Mouse (Mus musculus) limb, embryonic 13.5 days (tissue): ENCODE data around the gene Sdha. TPM values are rescaled to one million over a fixed set of nuclear protein-coding genes. Genes with fewer than 3 reads are reported as not detected.

ENCODE experiments used
- ATAC-seq: fragments of 200-750 bp; cut with Nextera tagmentation; 2 replicates; pipeline ENCODE4 v1.8.0; 2017; ENCODE audit warnings: low read depth, moderate number of reproducible peaks, moderate TSS enrichment; ENCODE audit not compliant: low FRiP score
- H3K27ac ChIP-seq: fragments of 300-500 bp; sonication (generic); 2 replicates; pipeline ENCODE4 v1.5.1; 2015; ENCODE audit warnings: inconsistent platforms, mild to moderate bottlenecking, moderate library complexity
- H3K27me3 ChIP-seq: fragments of 300-500 bp; sonication (generic); 2 replicates; pipeline ENCODE4 v1.6.1; 2015; ENCODE audit warnings: mild to moderate bottlenecking, inconsistent platforms
- H3K36me3 ChIP-seq: fragments of 300-500 bp; sonication (generic); 2 replicates; pipeline ENCODE4 v1.6.1; 2015; ENCODE audit warnings: inconsistent platforms, mild to moderate bottlenecking, moderate library complexity
- H3K4me1 ChIP-seq: fragments of 300-500 bp; sonication (generic); 2 replicates; pipeline ENCODE4 v1.6.1; 2015; ENCODE audit warnings: inconsistent platforms
- H3K4me2 ChIP-seq: fragments of 300-500 bp; sonication (generic); replicated peaks from 2 replicates; pipeline ENCODE4 v1.6.1; 2015; ENCODE audit warnings: inconsistent platforms, mild to moderate bottlenecking, moderate library complexity
- H3K4me3 ChIP-seq: fragments of 300-500 bp; sonication (generic); 2 replicates; pipeline ENCODE4 v1.5.1; 2015; ENCODE audit warnings: moderate library complexity, mild to moderate bottlenecking, inconsistent platforms
- H3K9ac ChIP-seq: fragments of 300-500 bp; sonication (generic); 2 replicates; pipeline ENCODE4 v1.6.1; 2015; ENCODE audit warnings: mild to moderate bottlenecking, inconsistent platforms
- H3K9me3 ChIP-seq: fragments of 300-500 bp; sonication (generic); 2 replicates; pipeline ENCODE4 v1.6.1; 2016; ENCODE audit warnings: inconsistent platforms
- WGBS: fragments of 180-500 bp; shearing (Covaris S2); methylation state at CpG from one replicate; pipeline ENCODE4 v1.1.7; 2015; 5-methylcytosine and 5-hydroxymethylcytosine counted together
- polyA plus RNA-seq: library from polyadenylated mRNA; unstranded; fragments of >200 nt; fragmentation: Nextera tagmentation; extraction: Ambion mirVana; gene quantifications from 2 replicates; pipeline ENCODE4 v1.2.1, GENCODE M21; 2015

Sdha gene
- polyA plus RNA-seq: 237 and 242 TPM in 2 replicates

DNA sequence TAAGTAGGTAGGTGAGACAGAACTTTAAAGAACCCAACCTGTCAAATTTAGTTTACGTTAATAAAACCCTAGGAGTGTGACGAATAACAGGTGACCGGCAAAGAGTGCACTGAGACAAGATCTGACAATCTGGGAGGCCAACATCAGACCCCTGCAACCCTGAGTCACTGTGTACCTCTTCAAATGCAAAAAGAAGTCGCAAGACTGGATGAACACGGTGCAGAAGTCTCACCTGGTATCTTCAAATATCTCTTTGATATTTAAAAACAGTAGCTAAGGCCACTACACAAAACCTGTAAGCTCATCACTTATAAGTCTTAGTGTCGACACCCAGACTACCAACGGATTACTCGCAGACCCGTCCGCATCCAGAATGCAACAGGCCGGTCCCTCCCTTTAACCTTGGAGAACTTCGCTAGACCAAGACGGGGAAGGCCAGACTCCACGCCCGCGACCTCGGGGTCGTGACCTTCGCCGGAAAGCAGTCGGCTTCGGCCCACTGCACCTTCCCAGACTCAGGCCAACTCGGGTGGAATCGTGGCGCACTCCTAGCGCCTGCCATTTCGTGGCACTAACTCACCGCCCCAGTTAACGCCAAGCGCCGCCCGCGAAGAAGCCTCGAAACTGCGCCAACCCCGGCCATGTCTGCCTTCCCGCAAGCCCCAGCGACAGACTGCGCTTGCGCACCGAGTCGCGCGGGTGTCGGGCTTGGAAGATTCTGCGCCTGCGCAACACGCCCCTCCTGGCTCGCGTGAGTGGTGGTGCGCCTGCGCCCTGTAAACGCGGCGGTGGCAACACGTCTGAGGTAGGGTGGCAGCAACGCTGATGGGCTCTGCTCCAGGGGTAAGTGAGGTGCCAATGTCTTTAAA, at the start of gene Sdha, which contains the start of gene Ccdc127:
Sdha (minus strand) TSS at position 715 of the 869 bp plus-strand sequence.
Ccdc127 (plus strand) TSS at position 744 of the 869 bp plus-strand sequence.
- H3K36me3 ChIP-seq: peaks cover 21% of the 10 kb centered on the region
- no peaks in the 10 kb centered on the region for H3K27me3 ChIP-seq
- H3K4me2 ChIP-seq: peak within 1 kb of the TSS; percentile 75
- peak; percentile 97 for ATAC-seq
- H3K9ac ChIP-seq: peak within 1 kb of the TSS; percentile 91
- H3K4me3 ChIP-seq: peak within 1 kb of the TSS; percentile 78
- peaks cover 23% of the 10 kb centered on the region for H3K4me1 ChIP-seq
- under 1% methylated on average over 57 of the region's 57 CpGs for WGBS
- no peaks in the 10 kb centered on the region for H3K9me3 ChIP-seq
- H3K27ac ChIP-seq: peak within 1 kb of the TSS; percentile 76

DNA sequence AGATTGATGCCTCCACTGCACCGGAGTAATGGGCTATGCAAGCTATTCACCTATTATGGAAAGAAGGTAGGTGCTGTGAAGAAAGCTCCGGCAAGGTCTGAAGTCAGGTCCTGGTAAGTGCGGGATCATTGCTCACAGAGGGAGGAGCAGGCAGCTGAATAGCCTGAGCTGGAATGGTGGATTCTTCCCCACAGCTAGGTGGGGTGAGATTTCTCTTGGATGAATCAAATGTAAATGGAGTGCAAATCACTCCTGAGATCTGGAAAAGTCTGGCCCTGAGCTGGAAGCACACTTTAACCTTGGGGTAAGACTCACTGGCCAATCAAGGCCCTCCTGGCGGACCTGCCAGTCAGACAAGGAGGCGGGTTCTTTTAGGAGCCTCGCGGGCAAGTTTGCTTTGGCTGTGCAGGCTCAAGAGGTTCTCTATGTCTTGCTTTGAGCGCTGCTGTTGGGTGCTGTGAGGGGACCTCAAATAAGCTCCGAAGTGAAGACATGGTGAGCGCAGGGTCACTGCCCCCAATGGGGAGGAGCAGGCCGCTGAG, 49.3 kb upstream of the Sdha start, which contains the start of gene Ftl1-ps1:
Ftl1-ps1 (plus strand) TSS at position 397 of the 542 bp plus-strand sequence.
- Histone ChIP-seq H3K27me3 (peaks cover 8% of the 10 kb centered on the region; the same call in 1 of the 2 replicates), H3K36me3 (no peaks in the 10 kb centered on the region), H3K9ac (no peak within 1 kb of the TSS), H3K27ac (no peak within 1 kb of the TSS), H3K4me3 (0 out of 2 replicates have a peak within 1 kb of the TSS, but pooled peaks have one; percentile 4), H3K4me1 (no peaks in the 10 kb centered on the region), H3K4me2 (peak within 1 kb of the TSS; percentile 28; the same call in 1 of the 2 replicates), H3K9me3 (no peaks in the 10 kb centered on the region)
- 14% methylated on average over 11 of the region's 11 CpGs for WGBS
- ATAC-seq: no peak

DNA sequence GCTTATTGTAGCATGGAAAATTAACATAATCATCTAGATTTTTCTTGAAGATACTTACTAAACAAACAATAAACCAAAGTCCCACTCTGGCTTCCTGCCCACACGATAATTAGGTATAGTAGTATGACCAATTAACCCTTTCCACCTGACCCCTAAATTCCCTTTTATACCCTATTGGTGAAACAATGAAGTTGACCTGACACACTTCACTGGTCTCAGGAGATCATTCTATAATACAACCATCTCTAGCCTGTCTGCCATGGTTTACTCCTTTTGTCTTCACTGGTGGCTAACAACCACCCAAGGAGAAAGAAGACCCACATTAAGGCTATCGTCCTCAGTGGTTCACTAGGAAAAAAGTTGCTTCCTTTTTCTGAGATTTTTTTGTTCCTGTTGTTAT, 41.1 kb upstream of the Sdha start:
- Histone ChIP-seq H3K36me3 (no peaks in the 10 kb centered on the region), H3K9ac (no peak overlapping the region), H3K4me1 (peaks cover 6% of the 10 kb centered on the region), H3K27ac (no peak overlapping the region), H3K4me3 (no peak overlapping the region), H3K9me3 (no peaks in the 10 kb centered on the region), H3K27me3 (no peaks in the 10 kb centered on the region), H3K4me2 (no peak overlapping the region)
- 77% methylated on average over 2 of the region's 2 CpGs for WGBS
- ATAC-seq: no peak

DNA sequence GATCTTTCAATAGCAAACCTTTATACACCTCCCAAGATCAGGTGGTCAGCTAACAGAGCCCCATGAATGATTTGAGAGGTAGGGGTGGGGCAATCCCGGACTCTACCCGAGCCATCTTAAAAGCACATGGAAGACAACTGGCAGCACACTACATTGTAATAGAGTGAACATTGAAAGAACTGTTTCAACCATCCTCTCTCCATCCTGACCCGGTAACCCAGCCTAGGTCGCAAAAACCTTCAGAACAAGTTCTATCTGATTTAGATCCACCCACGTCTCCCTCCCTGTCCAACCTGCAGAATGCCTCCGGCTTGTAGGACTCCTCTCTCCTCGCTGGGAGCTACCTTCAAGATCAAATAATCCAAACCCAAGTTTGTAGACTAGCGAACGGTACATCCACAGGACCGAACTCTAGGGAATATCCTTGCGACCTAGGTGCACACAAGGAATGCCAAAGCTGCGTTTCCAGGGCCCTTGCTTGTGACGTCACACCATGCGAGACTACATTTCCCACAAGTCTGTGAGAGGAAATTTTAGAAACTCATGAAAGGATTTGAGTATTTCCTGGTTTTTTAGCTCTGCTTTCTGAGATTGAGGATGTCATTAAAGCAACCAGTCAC, 40.4 kb upstream of the Sdha start, which contains the start of gene Zfp72:
Zfp72 (minus strand) TSS at position 466 of the 620 bp plus-strand sequence.
- Histone ChIP-seq H3K9me3 (no peaks in the 10 kb centered on the region), H3K4me1 (peaks cover 6% of the 10 kb centered on the region), H3K4me2 (peak within 1 kb of the TSS; percentile 66), H3K4me3 (peak within 1 kb of the TSS; percentile 65), H3K27me3 (no peaks in the 10 kb centered on the region), H3K9ac (peak within 1 kb of the TSS; percentile 70), H3K27ac (no peak within 1 kb of the TSS), H3K36me3 (no peaks in the 10 kb centered on the region)
- peak; percentile 91 for ATAC-seq
- 2% methylated on average over 14 of the region's 14 CpGs for WGBS

DNA sequence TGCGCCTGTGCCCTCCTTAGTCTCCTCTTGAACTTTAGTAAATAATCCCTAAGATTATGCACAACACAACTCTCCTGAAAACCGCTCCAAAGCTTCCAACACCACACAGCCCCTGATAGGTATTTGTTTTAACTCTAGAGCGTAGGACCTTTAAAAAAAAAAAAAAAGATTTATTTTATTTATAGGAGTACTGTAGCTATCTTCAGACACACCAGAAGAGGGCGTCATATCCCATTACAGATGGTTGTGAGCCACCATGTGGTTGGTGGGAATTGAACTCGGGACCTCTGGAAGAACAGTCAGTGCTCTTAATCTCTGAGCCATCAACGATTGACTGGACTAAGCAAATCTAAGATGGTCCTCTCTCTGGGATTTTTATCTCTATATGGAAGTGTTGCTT, 39.6 kb upstream of the Sdha start:
- Histone ChIP-seq H3K4me1 (peaks cover 6% of the 10 kb centered on the region), H3K9me3 (no peaks in the 10 kb centered on the region), H3K4me3 (peak overlapping the region; percentile 65), H3K9ac (no peak overlapping the region; the same call in 1 of the 2 replicates), H3K27me3 (no peaks in the 10 kb centered on the region), H3K36me3 (no peaks in the 10 kb centered on the region), H3K27ac (no peak overlapping the region), H3K4me2 (peak overlapping the region; percentile 66)
- 0 out of 2 replicates have a peak, but pooled peaks have one; percentile 6 for ATAC-seq
- 67% methylated on average over 6 of the region's 6 CpGs for WGBS

DNA sequence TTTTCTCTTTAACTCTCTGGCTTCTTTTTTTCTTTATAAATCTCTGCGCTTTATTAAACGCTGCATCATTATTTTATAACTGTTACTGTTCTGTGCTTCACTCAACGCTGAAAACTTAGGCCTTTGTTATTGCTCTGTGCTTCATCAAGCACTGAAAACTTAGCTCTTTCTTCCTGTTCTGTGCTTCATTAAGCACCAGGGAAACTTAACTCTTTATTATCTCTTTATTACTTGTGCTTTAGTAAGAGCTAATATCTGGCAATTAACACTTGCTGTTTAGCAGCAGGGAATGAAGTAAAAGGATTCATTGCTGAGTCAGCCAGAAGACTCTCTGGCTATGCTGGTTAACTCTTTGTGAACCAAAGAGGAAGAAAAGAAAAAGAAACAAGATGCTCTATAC, 32.2 kb upstream of the Sdha start:
- H3K36me3 ChIP-seq: no peaks in the 10 kb centered on the region
- 14% methylated on average over 3 of the region's 3 CpGs for WGBS

DNA sequence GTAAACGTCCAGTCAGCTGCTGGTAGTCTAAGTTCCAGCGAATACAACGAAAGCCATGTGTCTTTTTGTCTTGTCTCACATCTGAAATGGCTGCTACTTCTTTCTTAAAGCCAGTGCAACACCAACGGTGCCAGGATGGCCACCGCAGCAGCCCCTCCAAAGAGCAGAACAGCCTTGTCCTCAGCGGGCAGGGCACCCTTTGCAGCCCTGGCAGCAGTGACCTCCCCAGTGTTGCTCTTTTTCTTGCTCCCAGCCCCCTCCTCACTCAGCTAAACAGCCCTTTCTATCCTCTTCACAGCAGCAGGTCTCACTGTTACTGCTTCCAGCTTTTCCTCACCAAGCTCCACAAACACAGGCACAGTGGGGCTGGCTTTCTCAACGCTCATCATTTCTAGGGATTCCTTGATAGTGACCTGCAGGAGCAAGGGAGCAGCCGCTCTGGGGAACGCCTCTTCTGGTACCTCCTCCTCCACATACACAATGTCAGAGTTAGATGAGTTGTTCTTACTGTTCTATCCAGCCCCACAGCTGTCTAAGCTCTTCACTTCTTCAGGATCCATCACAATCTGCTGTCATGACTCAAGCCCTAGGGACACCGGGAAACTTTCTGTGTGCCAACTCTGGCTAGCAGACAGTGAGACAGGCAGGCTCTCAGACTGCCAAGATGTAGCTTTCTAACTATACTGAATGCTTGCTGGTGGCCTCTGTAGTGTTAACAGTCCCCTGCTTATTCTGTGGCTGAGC, 31.6 kb upstream of the Sdha start:
- Histone ChIP-seq H3K9me3 (no peaks in the 10 kb centered on the region), H3K4me3 (no peak overlapping the region), H3K27ac (peak overlapping the region; percentile 33; the same call in 1 of the 2 replicates), H3K4me2 (peak overlapping the region; percentile 14; the same call in 1 of the 2 replicates), H3K9ac (peak overlapping the region; percentile 36; the same call in 1 of the 2 replicates), H3K4me1 (peaks cover 14% of the 10 kb centered on the region), H3K27me3 (peaks cover 3% of the 10 kb centered on the region; the same call in 1 of the 2 replicates), H3K36me3 (no peaks in the 10 kb centered on the region)
- ATAC-seq: no peak; the same call in 1 of the 2 replicates
- WGBS: 53% methylated on average over 10 of the region's 10 CpGs

More for the DNA sequence above, 32.2 kb upstream of the Sdha start:
- peaks cover 3% of the 10 kb centered on the region; the same call in 1 of the 2 replicates for H3K27me3 ChIP-seq
- H3K9ac ChIP-seq: peak overlapping the region; percentile 36; the same call in 1 of the 2 replicates
- peak overlapping the region; percentile 33; the same call in 1 of the 2 replicates for H3K27ac ChIP-seq
- H3K4me1 ChIP-seq: peaks cover 14% of the 10 kb centered on the region
- no peaks in the 10 kb centered on the region for H3K9me3 ChIP-seq
- H3K4me2 ChIP-seq: peak overlapping the region; percentile 14; the same call in 1 of the 2 replicates
- no peak overlapping the region for H3K4me3 ChIP-seq
- ATAC-seq: no peak

DNA sequence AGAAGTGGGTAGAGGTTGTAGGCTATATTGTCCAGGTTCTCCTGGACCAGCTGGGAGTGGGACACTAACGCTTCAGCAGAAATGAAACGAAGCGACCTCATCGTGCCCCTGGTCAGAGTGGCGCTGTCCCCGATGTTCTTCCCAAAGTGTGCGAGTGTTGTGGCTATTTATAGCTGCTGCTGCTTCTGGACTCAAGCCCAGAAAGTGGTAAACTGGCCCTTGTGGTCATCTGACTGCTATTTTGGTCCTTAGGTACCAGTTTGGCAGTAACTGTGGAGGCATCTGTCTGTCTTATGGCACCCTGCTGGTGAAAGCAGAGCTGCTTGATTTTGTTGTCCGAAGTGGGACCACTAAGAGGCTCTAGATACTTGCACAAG, 13.8 kb upstream of the Sdha start, which contains the start of gene Lrrc14b:
Lrrc14b (minus strand) TSS at position 147 of the 377 bp plus-strand sequence.
- H3K9me3 ChIP-seq: 0 out of 2 replicates have a peak, but pooled peaks cover 2% of the 10 kb centered on the region
- H3K4me1 ChIP-seq: 0 out of 2 replicates have a peak, but pooled peaks cover 6% of the 10 kb centered on the region
- no peak within 1 kb of the TSS for H3K9ac ChIP-seq
- no peak within 1 kb of the TSS for H3K4me2 ChIP-seq
- no peak within 1 kb of the TSS for H3K4me3 ChIP-seq
- no peaks in the 10 kb centered on the region for H3K27me3 ChIP-seq
- no peak within 1 kb of the TSS for H3K27ac ChIP-seq
- H3K36me3 ChIP-seq: peaks cover 41% of the 10 kb centered on the region
- 74% methylated on average over 8 of the region's 8 CpGs for WGBS
- ATAC-seq: peak; percentile 46; the same call in 1 of the 2 replicates

DNA sequence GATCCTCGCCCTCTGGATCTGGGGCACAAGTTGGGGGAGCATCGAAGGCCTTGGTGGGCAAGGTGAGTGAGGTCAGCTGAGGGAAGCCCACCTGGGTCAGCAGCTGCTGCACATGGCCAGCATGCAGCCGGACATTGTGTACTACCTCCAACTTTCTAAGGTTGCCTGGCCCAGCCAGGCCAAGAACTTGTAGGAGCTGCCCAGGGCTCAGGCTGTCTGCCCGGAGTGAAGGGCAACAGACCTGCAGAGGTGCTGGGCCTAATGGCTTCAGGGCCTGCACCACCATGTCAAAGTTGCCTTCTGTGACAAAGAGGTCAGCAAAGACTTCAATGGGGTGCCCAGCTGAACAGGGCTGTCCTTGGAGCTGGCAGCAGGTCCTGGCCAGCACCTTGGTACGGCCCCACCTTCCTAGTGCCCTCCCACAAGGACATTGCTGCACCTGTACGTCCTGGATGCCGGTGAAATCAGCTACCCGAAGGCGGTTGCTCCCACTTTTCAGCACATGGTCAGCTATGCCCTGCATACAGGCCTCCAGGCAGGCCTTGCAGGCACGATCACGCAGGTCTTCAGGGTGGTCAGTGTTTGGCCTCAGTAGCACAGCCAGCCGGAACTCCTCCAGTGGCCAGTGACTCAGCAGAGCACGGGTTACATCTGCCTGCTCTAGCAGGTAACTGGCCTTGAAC, 13.2 kb upstream of the Sdha start:
- 0 out of 2 replicates have a peak, but pooled peaks cover 6% of the 10 kb centered on the region for H3K4me1 ChIP-seq
- no peak overlapping the region for H3K4me3 ChIP-seq
- H3K36me3 ChIP-seq: peaks cover 46% of the 10 kb centered on the region
- H3K27ac ChIP-seq: no peak overlapping the region
- H3K9me3 ChIP-seq: 0 out of 2 replicates have a peak, but pooled peaks cover 2% of the 10 kb centered on the region
- H3K9ac ChIP-seq: no peak overlapping the region
- no peak overlapping the region for H3K4me2 ChIP-seq
- H3K27me3 ChIP-seq: no peaks in the 10 kb centered on the region
- ATAC-seq: no peak
- 91% methylated on average over 13 of the region's 13 CpGs for WGBS

DNA sequence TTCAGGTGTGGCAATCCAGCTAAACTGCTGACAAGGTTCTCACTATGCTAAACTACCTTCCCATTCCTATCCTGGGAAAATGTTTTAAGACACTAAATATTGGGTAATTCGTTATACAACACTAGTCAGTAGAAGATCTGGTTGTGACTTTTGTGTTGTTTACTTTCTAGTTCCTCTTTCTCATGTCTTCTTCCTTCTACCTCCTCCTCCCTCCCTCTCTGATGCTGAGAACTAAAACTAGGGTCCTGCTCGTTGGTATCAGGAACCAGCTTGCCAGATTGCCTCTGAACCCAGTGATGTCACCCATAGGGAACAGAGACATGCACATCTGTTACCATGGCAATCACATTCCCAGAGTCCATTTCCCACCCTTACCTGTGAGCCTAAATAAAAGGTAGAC, 12.1 kb upstream of the Sdha start:
- WGBS: 72% methylated on average over 2 of the region's 2 CpGs
- Histone ChIP-seq H3K9me3 (no peaks in the 10 kb centered on the region), H3K4me1 (0 out of 2 replicates have a peak, but pooled peaks cover 6% of the 10 kb centered on the region), H3K4me2 (no peak overlapping the region), H3K27me3 (no peaks in the 10 kb centered on the region), H3K36me3 (peaks cover 57% of the 10 kb centered on the region), H3K9ac (no peak overlapping the region), H3K4me3 (no peak overlapping the region), H3K27ac (no peak overlapping the region)
- ATAC-seq: no peak
